Mouse (Mus musculus): Measurements from ENCODE around the gene Arid5b.
A peak's percentile ranks its signal among the peaks of the same experiment; 100 is the strongest.
"Not testable (repeated sequence)": the region's sequence is repeated elsewhere in the genome, so short reads cannot be mapped to it uniquely, and the experiment has no call there.

Gene Arid5b

DNA sequence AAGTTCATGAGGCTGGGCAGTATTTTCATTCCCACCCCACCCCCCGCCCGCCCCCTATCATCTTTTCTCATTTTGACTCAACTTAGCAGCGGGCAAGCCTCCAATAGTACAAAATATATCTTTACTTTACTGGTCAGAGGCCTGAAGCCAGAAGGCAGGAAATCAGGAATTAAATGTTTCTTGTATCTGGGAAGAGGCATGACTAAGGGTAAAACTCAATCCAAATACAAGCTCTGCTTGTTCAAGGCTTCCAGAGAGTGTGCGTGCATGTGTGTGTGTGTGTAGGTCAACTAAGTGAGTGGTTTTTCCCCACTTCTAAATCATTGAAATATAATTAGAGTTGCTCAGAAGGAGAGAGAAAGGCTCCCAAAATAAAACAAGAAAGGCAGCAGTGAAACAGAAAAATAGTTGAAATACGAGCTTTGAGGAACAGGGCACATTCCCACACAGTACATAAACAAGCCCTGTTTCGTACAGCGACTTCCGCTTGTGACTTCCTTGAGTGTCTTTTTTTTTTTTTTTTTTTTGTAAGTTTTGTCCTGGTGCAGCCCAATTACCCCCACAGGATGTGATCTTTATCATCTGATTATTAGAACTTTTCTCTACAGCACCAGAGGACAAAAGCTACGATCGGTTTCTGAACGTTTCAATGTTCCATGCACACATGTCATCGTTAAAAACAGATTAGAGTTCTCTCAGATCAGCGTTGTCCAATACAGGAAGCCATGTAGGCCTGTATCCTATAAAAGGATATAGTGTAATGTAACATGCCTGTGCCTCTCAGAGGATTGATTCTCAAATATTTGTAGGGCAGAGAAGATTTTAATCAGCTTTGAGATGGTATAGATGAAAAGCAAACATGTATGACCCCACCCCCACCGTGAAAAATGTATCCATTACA is 173.4 kb downstream of the Arid5b start:
- no peak for DNase-seq

DNA sequence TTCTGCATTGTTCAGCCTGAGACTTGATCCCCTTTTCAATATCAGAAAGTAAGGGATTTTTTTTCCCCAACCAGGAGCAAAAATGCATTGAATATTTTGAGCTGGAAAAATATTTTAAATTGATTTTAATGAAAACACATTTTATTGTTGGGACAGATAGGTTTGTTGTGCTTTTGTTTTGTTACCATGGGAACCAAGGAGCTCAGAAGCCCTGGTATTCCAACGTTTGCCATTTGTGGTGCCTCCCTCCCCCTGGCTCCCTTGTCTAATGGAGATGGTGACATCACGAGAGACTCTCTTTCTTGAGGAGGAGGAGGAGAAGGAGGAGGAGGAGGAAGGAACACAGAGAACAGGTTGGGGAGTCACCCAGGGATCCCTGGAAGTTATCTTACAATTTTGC is 174.1 kb downstream of the Arid5b start:
- DNase-seq = no peak

DNA sequence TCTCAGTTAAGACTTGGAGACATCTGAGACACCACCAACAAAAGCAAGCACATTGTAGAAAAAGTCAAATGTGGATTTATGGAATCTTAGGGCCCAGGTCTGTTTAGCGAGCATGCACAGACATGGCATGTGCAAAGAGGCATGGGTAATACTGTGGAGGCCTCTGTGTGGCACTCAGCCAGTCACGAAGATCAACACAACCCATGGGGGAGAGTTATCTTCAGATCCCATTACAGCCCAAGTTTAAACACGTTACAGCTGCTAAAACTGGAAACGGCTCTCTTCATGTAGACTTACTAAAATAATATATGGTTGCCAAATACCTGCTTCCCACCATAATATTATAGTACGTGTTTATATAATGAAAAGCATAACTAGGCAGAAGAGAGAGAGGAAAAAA is 174.6 kb downstream of the Arid5b start:
- DNase-seq = no peak

DNA sequence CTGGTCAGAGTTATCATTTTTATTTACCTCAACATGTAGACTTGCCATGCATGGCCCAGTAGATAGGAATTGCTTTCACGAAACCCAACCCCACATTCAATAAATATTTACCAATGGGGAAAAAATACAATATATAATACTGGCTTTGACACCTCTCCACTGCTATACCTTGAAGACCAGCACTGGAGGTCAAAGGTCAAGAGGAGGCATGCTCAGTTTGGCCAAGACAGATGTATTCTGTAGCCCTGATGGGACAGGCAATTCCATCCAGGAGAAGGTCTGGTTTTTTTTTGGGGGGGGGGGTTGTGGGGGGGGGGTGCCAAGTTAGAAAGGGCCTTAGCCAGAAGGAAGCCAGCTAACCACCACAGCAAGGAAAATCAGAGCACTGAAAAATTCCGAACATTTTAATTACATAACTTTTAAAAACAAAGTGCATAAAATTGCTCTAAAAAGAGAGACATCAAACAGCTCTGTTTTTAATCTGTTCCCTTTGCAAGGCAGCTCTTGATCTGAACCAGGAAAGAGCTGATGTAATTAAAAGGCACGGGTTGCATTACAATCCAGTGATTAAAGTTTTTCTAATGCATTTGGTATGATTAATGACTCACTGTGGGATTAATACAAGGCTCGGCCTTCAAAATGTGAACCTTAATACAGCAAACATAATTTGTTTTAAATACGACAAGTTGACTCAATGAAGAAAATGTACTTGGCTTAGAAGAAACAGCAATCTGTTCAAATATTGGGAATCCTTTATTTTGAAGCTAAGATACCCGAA is 175.3 kb downstream of the Arid5b start:
- DNase-seq = no peak

DNA sequence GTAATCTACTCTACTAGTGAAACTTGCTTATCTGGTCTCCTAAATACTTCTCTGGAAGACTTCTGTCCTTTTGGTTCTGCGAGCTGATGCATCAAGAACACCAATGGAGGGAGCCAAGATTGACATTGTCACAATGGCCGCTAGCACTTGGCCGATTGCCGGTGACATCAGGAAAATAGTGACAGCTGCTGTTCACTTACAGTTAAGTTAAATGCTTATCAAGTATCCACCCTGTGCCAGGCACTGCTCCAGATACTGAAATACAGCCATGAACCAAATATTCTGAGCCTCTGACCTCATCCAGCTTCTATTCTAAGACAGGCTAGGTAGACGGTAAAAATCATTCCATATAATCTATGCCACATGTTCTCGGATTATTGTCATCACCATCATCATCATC is 176.0 kb downstream of the Arid5b start:
- no peak for DNase-seq

DNA sequence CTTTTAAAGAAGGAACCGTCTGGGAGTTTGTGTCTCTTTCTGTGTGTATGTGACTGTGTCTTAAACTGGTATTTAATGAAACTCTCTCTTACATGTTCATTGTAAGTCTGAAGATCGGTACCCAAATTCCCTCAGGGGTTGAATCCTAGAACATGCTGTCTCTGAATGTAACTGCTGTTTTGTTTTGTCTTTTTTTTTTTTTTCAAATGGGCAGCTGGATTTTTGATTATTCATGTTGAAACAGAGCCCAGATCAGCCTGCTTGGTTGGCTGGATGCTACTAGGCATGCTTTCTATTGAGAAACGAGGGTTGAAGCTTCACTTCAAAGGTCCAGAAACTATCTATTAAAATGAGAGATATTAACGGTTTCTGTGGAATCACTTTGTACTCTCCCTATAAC is 177.3 kb downstream of the Arid5b start:
- no peak for DNase-seq

DNA sequence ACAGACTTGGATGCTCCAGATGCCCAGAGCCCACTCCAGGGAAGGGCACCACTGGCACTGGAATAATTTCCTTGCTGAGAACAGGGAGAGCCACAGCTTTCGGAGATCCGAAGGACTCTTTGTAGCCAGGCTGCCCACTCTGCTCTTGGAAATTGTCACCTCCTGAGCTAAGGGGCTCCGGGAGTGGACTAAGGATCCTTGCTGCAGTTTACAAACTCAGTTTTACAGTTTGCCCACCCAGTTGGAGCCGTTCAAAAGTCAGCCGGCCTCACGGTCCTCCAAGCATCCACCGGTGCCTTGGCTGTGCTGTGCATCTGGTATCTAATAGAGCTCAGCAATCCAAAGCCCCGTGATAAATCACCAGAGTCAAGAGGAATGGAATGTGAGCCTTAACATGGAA is 178.0 kb downstream of the Arid5b start:
- no peak for DNase-seq

DNA sequence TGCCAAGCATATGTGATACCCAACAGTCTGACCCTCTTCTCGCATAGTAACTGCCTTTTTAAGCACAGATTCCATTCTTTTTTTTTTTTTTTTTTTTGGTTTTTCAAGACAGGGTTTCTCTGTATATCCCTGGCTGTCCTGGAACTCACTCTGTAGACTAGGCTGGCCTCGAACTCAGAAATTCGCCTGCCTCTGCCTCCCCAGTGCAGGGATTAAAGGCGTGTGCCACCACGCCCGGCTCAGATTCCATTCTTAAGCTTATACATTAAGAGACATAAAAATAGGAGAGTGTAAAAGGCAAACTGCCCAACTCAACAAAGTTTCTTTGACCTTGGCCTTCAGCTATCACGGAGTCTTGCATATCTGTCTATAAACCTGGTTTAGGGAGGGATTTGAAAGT is 178.7 kb downstream of the Arid5b start:
- DNase-seq = not testable (repeated sequence)

DNA sequence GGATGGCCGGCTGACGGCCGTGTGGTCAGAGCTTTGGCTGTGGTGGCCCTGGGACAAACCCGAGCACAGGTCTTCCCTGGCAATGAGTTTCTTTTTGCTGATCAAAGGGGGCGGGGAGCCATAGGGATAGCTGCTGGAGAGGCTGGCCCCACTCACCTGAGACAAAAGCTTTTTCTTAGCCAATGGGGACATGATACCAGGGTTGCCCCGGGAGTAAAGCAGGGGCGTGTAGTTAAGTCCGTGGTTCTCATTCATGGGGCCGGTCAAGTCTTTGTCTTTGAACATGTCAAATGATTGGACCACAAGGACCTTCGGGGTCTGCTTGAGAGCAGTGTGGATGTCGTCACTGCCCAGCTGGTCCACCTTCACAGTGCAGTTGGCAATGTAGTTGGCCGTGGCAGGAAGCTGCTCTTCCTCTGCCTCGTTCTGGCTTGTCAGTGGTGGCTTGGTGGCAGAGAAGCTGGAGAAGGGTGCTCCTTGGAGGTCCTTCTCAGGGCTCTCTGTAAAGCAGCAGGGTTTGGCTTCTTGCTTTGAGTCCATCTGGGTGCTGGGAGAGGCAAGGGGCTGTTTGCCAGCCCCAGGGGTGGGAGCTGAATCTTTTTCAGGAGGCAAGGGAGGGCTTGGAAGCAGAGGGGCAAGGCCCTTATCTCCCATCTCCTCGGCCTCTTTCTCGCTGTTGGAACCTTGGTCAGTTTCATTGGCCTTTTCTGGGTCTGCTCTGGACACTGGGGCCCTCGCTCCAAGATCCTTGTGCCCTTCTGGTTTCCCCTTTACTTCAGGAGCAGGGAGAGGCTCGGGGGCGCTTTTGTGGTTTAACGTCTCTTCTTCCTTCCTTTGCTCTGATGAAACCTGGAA is 180.5 kb downstream of the Arid5b start:
- DNase-seq = no peak

DNA sequence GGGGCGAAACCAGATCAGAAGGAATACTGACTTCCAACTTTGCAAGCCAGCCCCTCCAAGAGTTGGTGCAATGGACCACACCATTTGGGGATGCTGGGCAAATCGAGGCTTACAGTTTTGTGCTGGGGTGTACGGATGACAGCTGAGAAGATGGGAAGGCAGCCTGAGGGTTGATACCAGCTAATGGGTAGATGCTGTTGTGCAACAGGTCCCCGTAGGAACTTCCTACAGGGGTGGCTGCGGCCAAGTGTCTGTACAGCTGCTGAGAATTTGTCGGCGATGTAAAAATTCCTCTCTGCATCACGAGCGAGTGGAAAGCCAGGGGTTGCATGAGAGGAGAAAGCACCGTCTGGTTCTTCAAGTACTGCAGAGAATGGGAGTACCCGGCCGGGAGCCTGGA is 182.1 kb downstream of the Arid5b start:
- no peak for DNase-seq

DNA sequence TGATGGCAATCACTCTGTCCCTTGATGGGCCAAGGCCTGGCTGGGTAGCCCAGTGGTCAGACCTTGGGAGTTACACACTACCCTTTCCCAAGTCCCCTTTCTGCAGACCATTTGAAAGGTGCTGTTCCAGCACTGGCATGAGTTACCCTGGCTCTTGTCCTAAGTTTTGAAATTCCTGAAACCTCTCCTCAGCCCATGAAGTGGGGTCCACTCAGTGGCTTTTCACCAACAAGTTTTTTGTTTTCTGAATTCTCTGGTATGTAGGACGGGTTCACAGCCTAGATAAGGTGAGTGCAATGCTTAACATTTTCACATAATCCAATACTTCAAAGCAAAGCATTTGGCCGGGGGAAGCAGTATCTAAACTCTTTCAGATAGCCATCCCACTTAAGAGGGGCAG is 183.4 kb downstream of the Arid5b start:
- DNase-seq = no peak

DNA sequence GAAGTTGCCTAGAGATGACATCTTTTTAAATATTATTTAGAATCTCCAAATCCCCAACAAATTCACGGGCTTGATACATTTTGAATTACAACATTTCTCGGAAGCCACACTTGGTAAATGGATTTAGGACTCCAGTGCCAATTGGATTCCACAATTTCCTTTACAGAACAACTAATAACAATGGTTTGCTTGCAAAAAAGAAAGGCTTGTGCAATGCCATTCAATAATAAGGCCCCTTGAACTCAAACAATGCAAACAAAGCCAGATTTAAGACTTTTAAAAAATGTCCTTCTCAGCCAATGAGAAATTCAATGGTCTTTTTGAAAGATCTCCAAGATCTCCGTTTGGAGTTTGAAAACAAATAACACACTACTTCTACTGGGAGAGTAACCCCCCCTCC is 185.0 kb downstream of the Arid5b start:
- no peak for DNase-seq

DNA sequence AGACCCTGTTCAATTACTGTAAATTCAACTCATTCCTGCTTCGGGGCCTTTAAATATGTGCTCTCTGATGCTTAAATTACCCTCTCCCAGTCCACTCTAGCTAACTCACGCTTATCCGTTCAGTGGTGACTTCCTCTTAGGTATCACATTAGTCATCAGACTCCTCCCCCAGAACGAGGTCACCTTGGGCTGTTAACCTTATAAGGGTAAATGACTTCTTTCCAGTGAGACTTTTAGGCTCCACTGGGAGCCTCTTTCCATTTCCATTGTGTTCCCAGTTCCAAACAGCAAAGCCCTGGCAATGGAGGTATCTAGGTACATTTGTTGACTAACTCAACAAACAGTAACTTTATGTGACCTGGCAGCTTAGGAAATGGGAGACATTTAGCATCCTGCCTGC is 186.7 kb downstream of the Arid5b start:
- no peak for DNase-seq

DNA sequence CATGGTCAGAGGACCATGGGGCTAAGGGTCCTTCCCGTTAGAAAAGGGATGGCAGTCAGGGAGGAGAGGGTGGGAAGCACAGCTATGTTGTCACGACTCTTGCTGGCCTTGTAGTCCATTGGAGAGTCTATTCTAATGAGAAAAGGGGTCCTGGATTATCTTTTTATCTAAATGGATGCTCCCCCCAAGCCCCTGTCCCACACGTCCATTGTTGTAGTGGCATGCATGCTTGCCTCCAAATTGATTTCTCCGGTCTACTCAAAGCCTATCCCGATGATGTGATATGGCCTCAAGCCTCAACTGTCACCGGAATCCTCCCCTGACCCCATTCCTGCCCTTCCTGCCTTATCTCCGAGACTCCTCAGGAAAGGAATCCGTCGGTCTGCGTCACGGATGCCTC is 187.5 kb downstream of the Arid5b start:
- DNase-seq = no peak

DNA sequence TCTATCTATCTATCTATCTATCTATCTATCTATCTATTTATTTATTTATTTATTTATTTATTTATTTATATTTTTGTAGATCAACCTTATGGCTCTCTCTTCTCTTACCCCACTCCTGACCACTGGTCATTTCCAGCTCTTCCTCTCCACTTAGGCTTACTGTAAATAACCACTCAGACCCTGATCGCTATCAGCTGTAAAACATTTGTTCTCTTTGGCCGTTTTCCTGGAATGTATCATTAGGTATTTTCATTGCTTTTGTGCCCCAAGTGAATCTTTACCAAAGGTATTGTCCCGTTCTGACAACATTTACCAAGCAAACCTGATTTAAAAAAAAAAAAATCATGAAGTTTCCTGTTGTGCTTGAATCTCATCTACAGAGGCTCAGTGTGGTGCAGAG is 188.0 kb downstream of the Arid5b start:
- no peak for DNase-seq

DNA sequence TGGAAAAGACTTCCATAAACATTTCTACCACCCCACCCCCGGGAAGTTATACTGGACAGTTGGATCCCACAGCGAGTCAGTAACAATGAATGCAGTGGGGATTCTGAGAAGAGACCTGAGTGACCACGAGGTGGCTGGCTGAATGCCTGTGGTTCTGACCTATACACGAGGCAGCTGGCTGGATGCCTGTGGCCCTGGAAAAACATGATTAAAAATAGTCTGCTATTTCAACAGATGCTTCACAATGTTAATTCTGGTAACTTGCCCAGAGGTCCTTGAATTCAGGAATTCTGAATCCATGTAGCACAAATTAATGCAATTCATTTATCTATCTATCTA is 188.4 kb downstream of the Arid5b start:
- DNase-seq = no peak

DNA sequence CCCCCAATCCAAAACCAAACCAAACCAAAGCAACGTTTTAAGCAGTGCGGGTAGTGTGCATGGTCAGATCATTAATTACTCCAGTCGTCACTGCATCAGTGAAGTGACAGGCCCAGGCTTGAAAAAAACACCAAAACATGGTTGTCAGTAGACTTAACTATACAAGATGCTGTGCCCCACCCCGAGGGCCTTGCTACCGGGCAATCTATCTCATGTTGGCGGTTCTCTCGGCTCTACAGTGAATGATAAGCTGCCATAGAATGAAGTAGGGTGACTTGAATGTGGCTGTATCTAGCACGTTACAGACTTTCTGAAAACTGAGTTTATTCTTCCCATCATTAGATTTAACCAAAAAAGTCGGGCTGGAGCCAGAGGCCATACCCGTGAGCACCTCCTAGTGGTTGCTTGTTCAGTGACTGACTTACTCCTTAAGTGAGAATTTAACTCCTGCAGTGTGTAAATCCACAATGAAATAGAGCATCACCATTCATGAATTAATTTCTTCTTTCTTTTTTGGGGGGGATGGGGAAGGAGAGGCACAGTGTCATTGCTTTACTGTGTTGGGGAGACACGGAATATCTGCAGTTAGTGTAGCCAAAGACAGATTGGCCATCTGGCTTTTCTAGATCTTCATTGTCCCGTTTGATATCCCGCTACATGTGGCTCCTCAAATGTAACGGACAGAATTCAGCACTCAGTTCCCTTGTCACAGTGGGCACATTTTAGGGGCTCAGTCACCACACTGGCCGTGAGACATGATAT is 188.9 kb downstream of the Arid5b start:
- DNase-seq = peak; percentile 68

DNA sequence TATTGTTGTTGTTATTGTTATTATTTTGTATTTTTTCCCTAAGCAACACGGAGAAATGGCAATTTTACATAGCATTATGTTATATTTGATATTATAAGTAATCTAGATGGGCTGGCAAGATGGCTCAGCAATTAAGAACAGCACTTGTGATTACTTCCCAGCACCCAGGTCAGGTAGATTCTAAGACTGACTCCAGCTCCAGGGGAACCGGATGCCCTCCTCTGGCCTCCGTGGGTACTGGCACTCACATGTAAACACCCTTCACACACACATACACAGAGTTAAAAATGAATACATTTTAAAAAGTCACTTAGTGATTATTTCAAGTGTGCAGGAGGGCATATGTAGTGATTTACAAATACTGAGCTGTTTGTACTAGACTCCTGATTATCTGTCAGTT is 190.8 kb downstream of the Arid5b start:
- DNase-seq = no peak

DNA sequence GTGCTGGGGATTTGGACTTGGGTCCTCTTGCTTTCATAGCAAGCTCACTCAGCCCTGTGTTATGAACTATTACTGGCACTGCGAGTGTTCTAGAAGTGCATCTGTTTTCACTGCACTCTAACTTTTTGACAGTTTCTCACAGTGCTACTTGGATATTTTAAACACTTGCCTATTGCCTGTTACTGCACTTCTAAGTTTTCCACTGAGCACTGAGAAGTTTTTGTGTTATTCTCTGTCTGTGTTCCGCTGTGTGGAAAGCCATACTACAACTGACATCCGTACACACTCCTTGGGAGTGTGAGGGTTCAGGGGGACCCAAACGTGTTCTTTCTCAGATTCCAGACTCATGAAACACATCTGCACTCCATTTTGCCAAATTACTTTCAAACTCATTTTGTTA is 191.6 kb downstream of the Arid5b start:
- DNase-seq = no peak

DNA sequence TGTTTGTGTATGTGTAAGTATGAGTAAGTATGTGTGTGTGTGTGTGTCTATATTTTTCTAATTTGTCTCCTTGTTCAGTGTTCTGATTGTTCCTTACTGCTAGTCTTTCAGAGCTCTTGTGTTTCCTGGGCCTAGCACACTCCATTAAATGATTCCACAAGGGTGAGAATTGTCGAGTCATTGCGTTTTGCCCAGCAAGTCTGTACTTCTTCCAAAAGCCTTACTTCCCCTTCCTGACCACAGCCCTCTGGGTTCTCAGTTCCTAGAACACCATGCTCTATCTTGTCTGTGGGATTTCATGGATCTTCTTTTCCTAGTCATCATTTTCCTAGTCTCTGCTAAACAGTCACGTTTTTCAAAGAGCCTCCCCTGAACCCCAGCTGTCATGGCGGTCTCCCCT is 193.0 kb downstream of the Arid5b start:
- DNase-seq = no peak

DNA sequence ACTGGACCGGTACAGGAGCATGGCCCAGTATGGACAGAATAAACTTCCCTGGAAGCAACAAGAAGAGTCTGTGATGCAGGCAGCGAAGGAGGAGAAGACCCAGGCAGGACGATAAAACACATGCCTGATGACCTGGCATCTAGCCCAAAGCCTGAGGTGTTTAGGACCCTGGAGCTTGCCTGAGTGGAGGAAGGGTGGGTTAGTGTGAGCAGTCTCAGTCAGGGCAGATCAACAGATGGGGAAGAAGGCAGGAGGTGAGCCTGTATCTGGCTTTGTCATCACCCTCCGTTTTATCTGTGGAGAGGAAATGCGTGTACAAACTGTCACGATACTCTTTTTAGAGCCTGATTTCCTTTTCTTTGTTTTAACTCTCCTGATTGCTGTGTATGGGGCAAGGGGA is 196.8 kb downstream of the Arid5b start:
- peak; percentile 55 for DNase-seq

DNA sequence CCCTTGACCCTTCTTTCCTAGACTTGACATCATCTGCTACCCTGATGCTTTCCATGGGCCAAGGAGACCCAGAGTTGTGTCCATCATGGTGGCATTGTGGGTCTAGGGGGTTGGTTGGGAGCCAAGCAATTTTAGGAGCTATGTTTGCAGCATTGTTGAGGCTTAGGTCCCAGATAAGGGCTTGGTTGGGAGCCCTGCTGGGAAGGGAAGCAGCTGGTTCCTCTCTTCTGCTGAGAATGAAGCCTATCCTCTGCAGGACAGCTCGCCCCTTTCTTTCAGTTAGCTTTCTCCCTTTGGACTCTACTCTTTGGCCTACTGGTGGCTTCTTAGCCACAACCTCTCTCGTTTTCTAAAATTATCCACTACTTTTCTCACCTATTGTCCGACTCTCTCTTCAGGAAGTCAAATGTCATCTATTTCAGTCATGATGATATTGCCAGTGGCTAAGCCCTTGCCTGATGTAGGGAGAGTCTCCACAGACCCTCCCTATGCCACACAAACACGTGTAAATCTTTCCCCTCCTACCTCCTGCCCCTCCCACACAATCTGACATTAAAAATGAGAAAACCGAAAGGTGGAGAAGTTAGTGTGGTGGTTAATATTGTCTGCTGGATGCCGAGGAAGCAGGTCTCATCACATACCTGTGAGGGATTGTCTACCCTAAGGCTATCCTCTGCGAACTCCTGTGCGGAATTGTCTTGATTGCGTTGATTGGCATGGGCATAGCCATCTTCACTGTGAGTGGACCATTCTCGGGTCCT is 198.4 kb downstream of the Arid5b start:
- DNase-seq = no peak
